Mouse (Mus musculus) frontal cortex, postnatal 14 days (tissue): ENCODE measurements around the gene Prim2.

Experiments used
- DNase-seq, 2 experiments: peaks; one replicate each; pipeline ENCODE4 v3.0.0; 2022; ENCODE audit warnings: low spot score in 2 of 2

Prim2 gene

GRCm38 (mm10) chr1:33488372-33488771 lies 181.2 kb downstream of the Prim2 start:
- no peak for DNase-seq

- DNase-seq: no peak
Observed at GRCm38 (mm10) chr1:33483746-33484145, 185.8 kb downstream of the Prim2 start.

DNA sequence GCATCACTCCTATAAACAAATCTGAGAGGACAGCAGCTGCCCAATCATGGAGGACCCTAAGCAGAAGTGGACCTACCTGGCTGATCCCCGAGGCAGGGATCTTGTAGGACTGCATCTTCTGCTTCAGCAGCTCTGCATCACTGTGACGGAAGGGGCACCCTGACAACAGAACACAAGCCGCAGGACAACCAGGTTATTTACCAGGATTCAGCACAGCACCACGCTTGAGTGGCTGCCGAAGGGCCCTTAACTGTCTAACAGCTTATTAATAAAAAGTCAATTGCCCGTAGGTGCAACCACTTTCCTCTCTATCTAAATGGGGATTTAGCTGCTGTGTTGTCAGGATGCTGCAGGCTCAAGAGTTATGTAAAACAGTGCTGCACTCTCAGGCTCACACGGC lies 189.2 kb downstream of the Prim2 start:
- DNase-seq: no peak

DNA sequence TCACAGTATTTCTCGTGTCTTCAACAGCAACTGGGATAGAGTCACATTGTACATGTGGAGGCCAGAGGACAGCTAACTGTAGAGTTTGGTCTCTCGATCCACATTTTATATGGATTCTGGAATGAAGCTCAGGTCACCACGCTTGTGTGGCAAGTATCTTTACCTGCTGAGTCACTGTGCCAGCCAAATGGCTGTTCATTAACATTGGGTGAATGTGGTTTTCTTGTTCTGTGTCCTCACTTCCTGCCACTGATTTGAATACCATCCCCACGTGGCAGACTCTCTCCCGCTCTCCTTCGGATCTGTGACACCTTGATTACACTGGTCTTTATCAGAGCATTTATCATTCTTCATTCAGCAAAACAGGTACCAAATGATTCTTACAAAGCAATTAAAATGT lies 198.5 kb downstream of the Prim2 start:
- DNase-seq: no peak

- no peak for DNase-seq
Observed at GRCm38 (mm10) chr1:33470222-33470621, 199.4 kb downstream of the Prim2 start.

DNA sequence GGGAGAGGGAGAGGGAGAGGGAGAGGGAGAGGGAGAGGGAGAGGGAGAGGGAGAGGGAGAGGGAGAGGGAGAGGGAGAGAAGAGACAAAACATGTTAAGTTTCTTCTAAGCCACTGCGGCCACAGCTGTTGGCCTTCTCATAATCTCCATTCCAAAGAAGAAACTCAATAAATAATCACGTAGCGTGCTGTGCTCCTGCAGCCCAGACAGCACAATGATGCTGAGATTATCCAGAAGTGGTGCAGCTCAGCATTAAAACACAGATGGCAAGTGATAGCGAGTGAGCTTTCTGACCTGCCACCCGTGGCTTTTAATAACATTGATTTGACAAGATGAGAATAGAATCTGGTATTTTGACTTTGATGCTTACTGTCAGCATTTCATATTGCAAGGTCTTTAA lies 205.4 kb downstream of the Prim2 start:
- DNase-seq: no peak

DNA sequence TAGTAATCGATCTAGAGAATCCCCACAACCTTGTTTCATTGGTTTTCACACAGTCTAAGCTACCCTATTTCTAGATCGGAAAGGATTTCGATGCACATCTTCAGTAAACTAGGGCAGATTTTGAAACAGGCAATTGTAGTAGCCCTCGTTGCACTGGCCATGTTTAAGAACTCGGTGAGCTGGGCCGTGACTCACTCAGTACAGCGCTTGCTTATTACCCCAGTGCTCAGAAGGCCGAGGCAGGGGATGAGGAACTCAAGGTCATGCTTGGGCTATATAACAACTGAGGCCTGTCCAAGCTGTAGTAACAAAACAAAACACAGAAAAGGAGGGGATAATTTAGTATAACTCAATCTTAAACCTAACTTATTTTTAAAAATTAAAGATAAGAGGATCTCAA lies 208.9 kb downstream of the Prim2 start:
- no peak for DNase-seq

DNA sequence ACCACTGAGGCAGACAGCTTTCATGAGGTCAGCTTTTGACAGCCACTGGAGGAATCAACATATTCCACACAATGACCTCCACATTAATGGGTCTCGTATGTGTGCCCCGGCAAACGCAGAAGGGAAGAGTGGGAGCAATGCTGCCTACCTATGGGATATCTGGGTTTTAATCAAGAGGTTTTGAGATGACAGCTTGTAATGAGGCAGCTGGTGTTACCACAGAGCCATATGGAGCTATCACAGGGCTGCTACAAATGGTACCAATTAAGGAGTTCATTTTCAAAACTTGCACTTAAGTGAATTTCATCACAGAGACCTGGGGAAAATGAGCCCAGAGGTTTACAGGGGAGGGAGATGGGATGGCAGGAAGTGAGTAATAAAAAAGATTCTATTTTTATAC lies 209.3 kb downstream of the Prim2 start:
- DNase-seq: no peak

DNA sequence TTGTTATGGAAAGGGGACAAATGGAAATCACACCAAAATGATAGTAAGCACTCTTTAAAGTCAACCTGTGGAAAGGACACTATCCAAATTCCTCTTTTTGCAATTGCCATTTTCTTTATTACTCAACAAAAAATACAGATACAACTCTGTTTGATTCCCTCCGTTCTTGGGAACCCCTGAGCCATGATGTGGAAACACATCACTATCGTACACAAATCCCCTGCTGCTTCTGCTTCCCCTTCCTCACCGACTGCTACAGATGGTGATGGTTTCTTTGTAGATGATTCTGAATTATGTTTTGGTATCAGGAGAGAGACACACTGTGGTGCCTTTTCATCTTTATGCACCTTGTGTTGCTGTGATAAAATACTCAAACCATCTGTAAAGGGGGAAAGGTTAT lies 210.6 kb downstream of the Prim2 start:
- DNase-seq: no peak

DNA sequence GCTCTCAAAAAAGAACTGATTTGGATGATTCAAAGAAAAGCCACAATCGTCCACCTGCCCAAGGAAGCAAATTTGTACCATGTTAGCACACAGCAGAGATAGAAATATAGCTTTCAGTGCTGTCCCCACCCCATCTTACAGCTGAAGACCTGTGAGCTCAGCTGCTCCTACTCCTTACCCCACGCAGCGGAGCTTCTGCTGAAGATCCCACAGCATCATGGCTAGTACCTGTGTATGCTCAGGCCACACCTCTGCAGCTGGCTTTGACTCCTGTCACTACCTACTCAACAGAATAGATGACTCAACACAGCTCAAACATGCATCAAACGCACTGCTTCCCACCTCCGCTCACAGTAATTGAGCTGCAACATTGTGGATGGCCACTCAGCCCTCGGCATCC lies 215.3 kb downstream of the Prim2 start:
- no peak for DNase-seq

DNA sequence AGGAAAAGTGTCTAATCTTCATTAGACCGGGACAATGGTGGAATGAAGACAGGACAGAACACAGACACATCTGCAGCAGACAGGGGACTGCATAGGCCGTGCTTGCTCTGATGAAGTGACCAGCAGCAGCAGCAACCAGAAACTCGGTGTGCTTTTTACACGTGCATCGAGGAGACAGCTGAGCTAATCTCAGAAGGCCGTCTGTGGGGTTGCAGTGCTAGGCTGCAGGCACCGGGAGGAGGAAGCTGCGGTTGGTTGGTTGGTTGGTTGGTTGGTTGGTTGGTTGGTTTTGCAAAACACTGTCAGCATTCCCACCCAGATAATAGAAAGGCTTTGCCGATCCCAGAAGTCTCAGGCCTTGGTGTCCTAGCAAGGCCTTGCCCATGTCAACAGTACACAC lies 216.3 kb downstream of the Prim2 start:
- no peak for DNase-seq

- DNase-seq: no peak
Observed at GRCm38 (mm10) chr1:33447179-33447578, 222.4 kb downstream of the Prim2 start.

DNA sequence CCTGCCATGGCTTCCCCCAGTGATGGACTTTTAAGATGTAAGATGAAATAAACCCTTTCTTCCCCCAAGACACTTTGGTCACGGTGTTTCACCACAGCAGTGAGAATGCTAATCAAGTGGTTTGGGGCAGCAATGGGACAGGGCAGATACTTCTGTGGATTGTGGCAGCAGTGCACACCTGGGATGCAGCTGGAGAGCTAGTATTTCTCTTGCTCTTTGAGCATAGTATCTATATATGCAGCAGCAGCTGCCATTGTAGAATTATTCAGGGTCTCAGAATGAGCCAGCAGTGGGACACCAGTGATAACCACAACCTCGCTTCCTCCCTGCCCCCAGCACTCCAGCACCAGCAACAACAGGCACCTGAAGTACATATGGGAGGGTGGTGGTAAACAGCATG lies 233.4 kb downstream of the Prim2 start:
- no peak for DNase-seq
